Mouse (Mus musculus) embryonic facial prominence, embryonic 12.5 days (tissue): ENCODE measurements around the gene Adam11. TPM values are rescaled to one million over a fixed set of nuclear protein-coding genes. Genes with fewer than 3 reads are reported as not detected.

Source experiments
- ATAC-seq: fragments of 200-750 bp; cut with Nextera tagmentation; 2 replicates; pipeline ENCODE4 v1.8.0; 2017; ENCODE audit not compliant: insufficient number of reproducible peaks, insufficient read depth, low FRiP score, low TSS enrichment
- H3K27ac ChIP-seq: fragments of 300-500 bp; sonication (generic); 2 replicates; pipeline ENCODE4 v1.5.1; 2016; ENCODE audit warnings: mild to moderate bottlenecking
- H3K27me3 ChIP-seq: fragments of 300-500 bp; sonication (generic); 2 replicates; pipeline ENCODE4 v1.6.1; 2016; ENCODE audit warnings: mild to moderate bottlenecking, moderate library complexity
- H3K36me3 ChIP-seq: fragments of 300-500 bp; sonication (generic); 2 replicates; pipeline ENCODE4 v1.6.1; 2016; ENCODE audit warnings: mild to moderate bottlenecking
- H3K4me1 ChIP-seq: fragments of 300-500 bp; sonication (generic); 2 replicates; pipeline ENCODE4 v1.6.1; 2016
- H3K4me2 ChIP-seq: fragments of 300-500 bp; sonication (generic); replicated peaks from 2 replicates; pipeline ENCODE4 v1.6.1; 2016; ENCODE audit warnings: mild to moderate bottlenecking, moderate library complexity
- H3K4me3 ChIP-seq: fragments of 300-500 bp; sonication (generic); 2 replicates; pipeline ENCODE4 v1.5.1; 2016; ENCODE audit warnings: mild to moderate bottlenecking
- H3K9ac ChIP-seq: fragments of 300-500 bp; sonication (generic); 2 replicates; pipeline ENCODE4 v1.6.1; 2016; ENCODE audit warnings: mild to moderate bottlenecking, moderate library complexity
- H3K9me3 ChIP-seq: fragments of 300-500 bp; sonication (generic); 2 replicates; pipeline ENCODE4 v1.6.1; 2016; ENCODE audit warnings: mild to moderate bottlenecking, moderate library complexity
- WGBS: fragments of 180-500 bp; shearing (Covaris S2); methylation state at CpG from one replicate; pipeline ENCODE4 v1.1.7; 2016; 5-methylcytosine and 5-hydroxymethylcytosine counted together
- polyA plus RNA-seq: library from polyadenylated mRNA; unstranded; fragments of >200 nt; fragmentation: Nextera tagmentation; extraction: Ambion mirVana; gene quantifications from 2 replicates; pipeline ENCODE4 v1.2.1, GENCODE M21; 2016

The Adam11 gene
- polyA plus RNA-seq, 1 experiment from 2014 or later = 23.2 TPM

- WGBS = 5% methylated on average over 20 of the region's 20 CpGs
- peaks cover 8% of the 10 kb centered on the region; the same call in 1 of the 2 replicates for H3K27me3 ChIP-seq
- H3K9me3 ChIP-seq = no peaks in the 10 kb centered on the region
- H3K4me3 ChIP-seq = peak overlapping the region; percentile 23
- peak overlapping the region; percentile 60 for H3K4me2 ChIP-seq
- ATAC-seq = peak; percentile 42; the same call in 1 of the 2 replicates
- H3K4me1 ChIP-seq = peaks cover 12% of the 10 kb centered on the region
- H3K27ac ChIP-seq = no peak overlapping the region
- H3K9ac ChIP-seq = no peak overlapping the region
- no peaks in the 10 kb centered on the region for H3K36me3 ChIP-seq
These were observed 21.8 kb upstream of the Adam11 start for GRCm38 (mm10) chr11:102739278-102739966.

DNA sequence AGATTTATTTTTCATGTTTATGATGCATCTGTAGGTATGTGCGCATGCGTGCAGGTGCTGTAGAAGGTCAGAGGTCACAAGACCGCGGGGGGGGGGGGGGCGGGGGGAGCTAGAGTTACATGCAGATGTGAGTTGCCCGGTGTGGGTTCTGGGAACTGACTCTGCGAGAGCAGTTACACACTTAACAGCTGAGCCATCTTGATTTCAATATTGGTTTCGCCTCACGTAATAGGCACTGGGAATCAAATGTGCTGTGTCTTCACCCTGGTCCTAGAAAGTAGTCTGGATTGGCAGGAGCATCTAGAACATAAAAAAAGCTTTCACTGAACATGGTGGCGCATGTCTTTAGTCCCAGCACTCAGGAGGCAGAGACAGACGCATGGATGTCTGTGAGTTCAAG is 20.6 kb upstream of the Adam11 start:
- no peak for ATAC-seq
- Histone ChIP-seq H3K4me1 (peaks cover 12% of the 10 kb centered on the region), H3K9ac (no peak overlapping the region), H3K27me3 (peaks cover 8% of the 10 kb centered on the region; the same call in 1 of the 2 replicates), H3K36me3 (no peaks in the 10 kb centered on the region), H3K27ac (no peak overlapping the region), H3K4me2 (no peak overlapping the region), H3K4me3 (no peak overlapping the region), H3K9me3 (no peaks in the 10 kb centered on the region)
- WGBS = 38% methylated on average over 11 of the region's 11 CpGs

GRCm38 (mm10) chr11:102741129-102741950 is 19.9 kb upstream of the Adam11 start:
- no peaks in the 10 kb centered on the region for H3K9me3 ChIP-seq
- 0 out of 2 replicates have a peak overlapping the region, but pooled peaks have one; percentile 0 for H3K9ac ChIP-seq
- peaks cover 8% of the 10 kb centered on the region; the same call in 1 of the 2 replicates for H3K27me3 ChIP-seq
- WGBS = 9% methylated on average over 22 of the region's 22 CpGs
- H3K4me1 ChIP-seq = peaks cover 12% of the 10 kb centered on the region
- no peak overlapping the region for H3K4me3 ChIP-seq
- H3K36me3 ChIP-seq = no peaks in the 10 kb centered on the region
- H3K4me2 ChIP-seq = peak overlapping the region; percentile 26
- no peak overlapping the region for H3K27ac ChIP-seq
- ATAC-seq = no peak

DNA sequence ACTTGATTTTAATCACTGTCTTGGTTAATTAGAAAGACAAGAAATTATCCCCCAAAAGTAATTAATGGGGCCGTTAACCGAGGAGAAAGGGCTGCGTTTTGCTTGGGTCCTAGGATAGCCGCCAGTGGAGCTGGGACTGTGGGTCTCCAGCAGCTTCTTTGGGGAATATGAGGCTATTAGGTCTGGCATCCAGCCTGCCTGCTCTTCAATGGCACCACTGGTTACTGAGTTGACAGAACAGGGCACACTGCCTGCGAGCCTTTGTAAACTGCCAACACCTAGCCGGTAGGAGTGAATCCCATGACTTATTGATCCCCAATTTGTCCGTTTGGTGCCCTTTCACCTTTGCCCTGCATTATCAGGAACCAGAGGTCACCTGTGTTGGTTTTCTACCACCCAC is 19.2 kb upstream of the Adam11 start:
- H3K27ac ChIP-seq = no peak overlapping the region
- H3K36me3 ChIP-seq = no peaks in the 10 kb centered on the region
- H3K9me3 ChIP-seq = no peaks in the 10 kb centered on the region
- peaks cover 12% of the 10 kb centered on the region for H3K4me1 ChIP-seq
- no peak overlapping the region for H3K9ac ChIP-seq
- H3K27me3 ChIP-seq = peaks cover 8% of the 10 kb centered on the region; the same call in 1 of the 2 replicates
- no peak for ATAC-seq
- WGBS = 53% methylated on average over 7 of the region's 7 CpGs
- H3K4me2 ChIP-seq = no peak overlapping the region
- no peak overlapping the region for H3K4me3 ChIP-seq

- Histone ChIP-seq H3K27me3 (peaks cover 8% of the 10 kb centered on the region; the same call in 1 of the 2 replicates), H3K4me3 (no peak overlapping the region), H3K36me3 (no peaks in the 10 kb centered on the region), H3K27ac (no peak overlapping the region), H3K9me3 (no peaks in the 10 kb centered on the region), H3K4me1 (peaks cover 12% of the 10 kb centered on the region), H3K4me2 (no peak overlapping the region), H3K9ac (no peak overlapping the region)
- 72% methylated on average over 5 of the region's 5 CpGs for WGBS
- no peak for ATAC-seq
These were observed 18.4 kb upstream of the Adam11 start for GRCm38 (mm10) chr11:102742843-102743242.

DNA sequence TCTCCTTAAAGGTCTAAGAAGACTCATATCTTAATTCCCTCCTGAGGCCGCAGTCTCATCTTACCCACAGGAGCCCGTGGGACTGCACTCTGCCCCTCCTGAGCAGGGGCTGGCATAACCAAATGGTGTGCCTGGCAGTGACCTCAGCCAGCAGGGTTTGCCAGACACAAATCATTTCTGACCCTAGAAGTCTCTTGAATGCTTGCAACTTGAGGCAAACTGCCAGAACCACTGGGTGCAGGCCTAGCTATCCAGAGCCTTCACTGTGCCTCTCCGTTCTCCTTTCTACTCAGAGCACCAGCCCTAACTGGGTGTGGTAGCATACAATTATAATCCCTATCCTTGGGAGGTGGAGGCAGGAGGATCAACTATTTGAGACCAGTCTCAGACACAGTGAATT is 16.5 kb upstream of the Adam11 start:
- no peak for ATAC-seq
- H3K36me3 ChIP-seq = no peaks in the 10 kb centered on the region

DNA sequence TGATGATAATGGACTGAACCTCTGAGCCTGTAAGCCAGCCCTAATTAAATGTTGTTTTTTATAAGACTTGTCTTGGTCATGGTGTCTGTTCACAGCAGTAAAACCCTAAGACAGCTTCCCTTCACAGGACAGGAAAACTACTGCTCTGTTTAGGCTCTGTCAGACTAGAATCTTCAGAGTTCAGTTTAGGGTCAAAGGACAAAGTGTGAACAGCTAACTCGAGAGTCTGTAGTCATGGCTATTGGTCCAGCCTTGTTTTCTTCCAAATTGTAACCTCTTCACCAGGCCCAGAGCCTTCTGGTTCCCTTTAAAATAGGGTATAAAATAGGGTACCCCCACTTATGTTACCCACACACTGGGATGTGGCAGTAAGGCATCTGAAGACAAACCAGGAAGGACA is 13.4 kb upstream of the Adam11 start:
- no peaks in the 10 kb centered on the region for H3K9me3 ChIP-seq

More for the DNA sequence above, 16.5 kb upstream of the Adam11 start:
- 0 out of 2 replicates have a peak, but pooled peaks cover 3% of the 10 kb centered on the region for H3K27me3 ChIP-seq
- H3K27ac ChIP-seq = no peak overlapping the region
- H3K4me3 ChIP-seq = no peak overlapping the region
- H3K4me2 ChIP-seq = no peak overlapping the region
- H3K9ac ChIP-seq = no peak overlapping the region
- H3K9me3 ChIP-seq = no peaks in the 10 kb centered on the region
- peaks cover 7% of the 10 kb centered on the region for H3K4me1 ChIP-seq
- 80% methylated on average over 3 of the region's 3 CpGs for WGBS

GRCm38 (mm10) chr11:102748381-102748780 is 12.9 kb upstream of the Adam11 start:
- Histone ChIP-seq H3K27ac (no peak overlapping the region), H3K4me2 (no peak overlapping the region), H3K9ac (no peak overlapping the region), H3K36me3 (no peaks in the 10 kb centered on the region), H3K27me3 (no peaks in the 10 kb centered on the region), H3K9me3 (no peaks in the 10 kb centered on the region), H3K4me1 (0 out of 2 replicates have a peak, but pooled peaks cover under 1% of the 10 kb centered on the region), H3K4me3 (no peak overlapping the region)
- WGBS = 82% methylated on average over 4 of the region's 4 CpGs
- no peak for ATAC-seq

More for the DNA sequence above, 13.4 kb upstream of the Adam11 start:
- WGBS = 50% methylated on average over 1 of the region's 1 CpGs
- no peak overlapping the region for H3K4me2 ChIP-seq
- H3K9ac ChIP-seq = no peak overlapping the region
- H3K27me3 ChIP-seq = no peaks in the 10 kb centered on the region
- no peak overlapping the region for H3K27ac ChIP-seq
- no peak overlapping the region for H3K4me3 ChIP-seq
- H3K4me1 ChIP-seq = no peaks in the 10 kb centered on the region
- ATAC-seq = no peak
- H3K36me3 ChIP-seq = no peaks in the 10 kb centered on the region

DNA sequence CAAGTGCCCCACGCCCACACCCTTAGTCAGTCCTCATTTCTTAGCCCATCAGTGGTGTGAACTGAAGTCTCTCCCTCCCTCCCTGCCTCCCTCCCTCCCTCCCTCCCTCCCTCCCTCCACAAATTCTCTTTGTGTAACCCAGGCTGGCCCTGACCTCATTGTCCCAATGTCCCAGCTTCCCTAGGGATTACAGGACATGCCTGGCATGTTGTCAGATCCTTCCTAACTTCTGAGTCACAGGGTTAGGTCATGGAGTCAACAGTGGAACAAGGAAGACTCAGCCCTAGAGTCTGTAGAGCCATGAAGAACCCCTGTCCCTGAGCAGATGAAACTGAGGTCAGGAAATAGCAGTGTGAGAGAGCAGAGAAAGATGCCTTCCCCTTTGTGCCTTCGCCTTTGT is 11.5 kb upstream of the Adam11 start:
- no peaks in the 10 kb centered on the region for H3K36me3 ChIP-seq
- no peak overlapping the region for H3K9ac ChIP-seq
- 63% methylated on average over 2 of the region's 2 CpGs for WGBS
- peaks cover 14% of the 10 kb centered on the region for H3K4me1 ChIP-seq
- no peak for ATAC-seq
- no peak overlapping the region for H3K4me3 ChIP-seq
- no peaks in the 10 kb centered on the region for H3K27me3 ChIP-seq
- no peak overlapping the region for H3K4me2 ChIP-seq
- H3K27ac ChIP-seq = no peak overlapping the region
- no peaks in the 10 kb centered on the region for H3K9me3 ChIP-seq

GRCm38 (mm10) chr11:102752896-102753590 is 8.2 kb upstream of the Adam11 start:
- H3K9ac ChIP-seq = no peak overlapping the region
- WGBS = 66% methylated on average over 13 of the region's 13 CpGs
- no peaks in the 10 kb centered on the region for H3K9me3 ChIP-seq
- no peaks in the 10 kb centered on the region for H3K36me3 ChIP-seq
- ATAC-seq = no peak; the same call in 1 of the 2 replicates
- H3K4me1 ChIP-seq = peaks cover 17% of the 10 kb centered on the region
- H3K27me3 ChIP-seq = no peaks in the 10 kb centered on the region
- H3K4me2 ChIP-seq = no peak overlapping the region
- H3K27ac ChIP-seq = 0 out of 2 replicates have a peak overlapping the region, but pooled peaks have one; percentile 12
- no peak overlapping the region for H3K4me3 ChIP-seq

GRCm38 (mm10) chr11:102753591-102754324 is 7.5 kb upstream of the Adam11 start:
- H3K27ac ChIP-seq = peak overlapping the region; percentile 12; the same call in 1 of the 2 replicates
- no peak overlapping the region for H3K9ac ChIP-seq
- 0 out of 2 replicates have a peak overlapping the region, but pooled peaks have one; percentile 4 for H3K4me3 ChIP-seq

More at GRCm38 (mm10) chr11:102753591-102754324, 7.5 kb upstream of the Adam11 start:
- no peaks in the 10 kb centered on the region for H3K27me3 ChIP-seq
- WGBS = 40% methylated on average over 18 of the region's 18 CpGs
- peak; percentile 31; the same call in 1 of the 2 replicates for ATAC-seq
- H3K9me3 ChIP-seq = no peaks in the 10 kb centered on the region
- no peaks in the 10 kb centered on the region for H3K36me3 ChIP-seq
- H3K4me2 ChIP-seq = peak overlapping the region; percentile 34
- H3K4me1 ChIP-seq = peaks cover 17% of the 10 kb centered on the region
